Mouse (Mus musculus) cerebellum, postnatal 10 days (tissue): ENCODE results near the gene Zfp282.
"Not testable (repeated sequence)": the region's sequence is repeated elsewhere in the genome, so short reads cannot be mapped to it uniquely, and the experiment has no call there.

Experiments
- DNase-seq, 2 experiments: peaks; one replicate each; pipeline ENCODE4 v3.0.0; 2021; ENCODE audit warnings: mixed read lengths in 2 of 2

Gene Zfp282

GRCm38 (mm10) chr6:47877058-47877457, at the start of gene Zfp282:
Gene Zfp282, plus strand, starts transcription at chr6:47877204.
- no peak for DNase-seq

- no peak for DNase-seq
Measured at GRCm38 (mm10) chr6:47827462-47827861, 49.5 kb upstream of the Zfp282 start.

- DNase-seq, result peak; percentile 23 to 45
Measured at GRCm38 (mm10) chr6:47828950-47829349, 48.1 kb upstream of the Zfp282 start.

- DNase-seq, result peak; percentile 98 to 99
Measured at GRCm38 (mm10) chr6:47830104-47831078, 46.6 kb upstream of the Zfp282 start, which contains the start of gene Zfp786. Gene Zfp786, minus strand, starts transcription at chr6:47830867.

- DNase-seq, result no peak
Measured at GRCm38 (mm10) chr6:47832220-47832619, 44.8 kb upstream of the Zfp282 start.

GRCm38 (mm10) chr6:47835482-47835983, 41.5 kb upstream of the Zfp282 start, which contains the start of gene Zfp398:
Gene Zfp398, plus strand, starts transcription at chr6:47835661.
- DNase-seq, result peak; percentile 99

- DNase-seq, result peak; percentile 82 to 84
Measured at GRCm38 (mm10) chr6:47835984-47836521, 41.0 kb upstream of the Zfp282 start.

GRCm38 (mm10) chr6:47837630-47838029, 39.4 kb upstream of the Zfp282 start:
- DNase-seq, result no peak

- DNase-seq, result no peak
Measured at GRCm38 (mm10) chr6:47841077-47841476, 35.9 kb upstream of the Zfp282 start.

GRCm38 (mm10) chr6:47841831-47842230, 35.2 kb upstream of the Zfp282 start:
- no peak for DNase-seq

GRCm38 (mm10) chr6:47842337-47842736, 34.7 kb upstream of the Zfp282 start:
- DNase-seq, result no peak

- DNase-seq, result no peak
Measured at GRCm38 (mm10) chr6:47845779-47846178, 31.2 kb upstream of the Zfp282 start.

- DNase-seq, result no peak
Measured at GRCm38 (mm10) chr6:47857241-47857640, 19.8 kb upstream of the Zfp282 start.

- not testable (repeated sequence) for DNase-seq
Measured at GRCm38 (mm10) chr6:47857729-47858128, 19.3 kb upstream of the Zfp282 start.

- no peak for DNase-seq
Measured at GRCm38 (mm10) chr6:47872266-47872665, 4.7 kb upstream of the Zfp282 start.

- DNase-seq, result peak; percentile 95 to 96
Measured at GRCm38 (mm10) chr6:47877461-47878132, 593 bp downstream of the Zfp282 start.

- DNase-seq, result no peak
Measured at GRCm38 (mm10) chr6:47878133-47878514, 1.1 kb downstream of the Zfp282 start.

GRCm38 (mm10) chr6:47878593-47878992, 1.6 kb downstream of the Zfp282 start:
- DNase-seq, result peak in 1 of 2 experiments; percentile 21

GRCm38 (mm10) chr6:47879049-47879716, 2.2 kb downstream of the Zfp282 start:
- DNase-seq, result no peak

GRCm38 (mm10) chr6:47880166-47880565, 3.2 kb downstream of the Zfp282 start:
- DNase-seq, result no peak

GRCm38 (mm10) chr6:47888812-47889383, 11.9 kb downstream of the Zfp282 start:
- no peak for DNase-seq

GRCm38 (mm10) chr6:47899416-47899815, 22.4 kb downstream of the Zfp282 start:
- DNase-seq, result no peak
